Mouse (Mus musculus): ENCODE results near the gene Dcps.

DNA sequence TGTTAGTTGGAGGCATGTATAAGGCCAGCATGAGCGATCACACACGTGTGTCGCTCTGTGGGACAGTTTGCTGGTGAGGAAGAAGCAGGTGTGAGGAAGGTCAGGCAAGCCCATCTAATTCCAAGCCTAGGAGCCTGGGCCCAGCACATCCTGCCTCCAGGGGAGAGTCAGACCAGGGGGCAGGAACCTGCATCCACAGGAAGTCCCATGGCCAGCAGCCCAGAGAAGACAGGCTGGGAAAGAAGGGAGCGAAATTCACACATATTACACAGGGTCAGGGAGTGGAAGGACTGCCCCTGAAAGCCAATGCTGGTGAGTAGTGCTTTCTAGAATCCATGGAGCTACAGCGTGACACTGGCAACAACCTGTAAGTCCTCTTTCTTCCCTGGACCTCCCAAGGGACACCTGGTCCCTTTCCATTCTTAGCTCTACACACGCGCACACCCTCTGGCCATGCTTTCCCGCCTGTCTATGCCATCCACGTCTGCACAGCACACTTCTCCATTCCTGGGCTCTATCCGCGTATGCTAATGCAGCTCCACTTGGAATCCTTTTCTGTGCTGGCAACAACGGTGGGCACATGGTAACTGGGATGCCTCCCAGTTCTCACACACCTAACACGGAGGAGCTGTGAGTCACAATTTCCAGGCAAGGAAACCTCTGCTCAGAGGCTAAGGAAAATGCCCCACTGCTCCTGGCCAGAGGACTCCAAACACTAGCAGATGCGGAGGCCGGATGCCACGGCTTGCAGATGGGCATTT lies 44.0 kb downstream of the Dcps start:
- TF ChIP-seq MAX (IDR thresholded peaks at IDR 0.05; ENCODE audit: low read depth) = no peak
- TF ChIP-seq MYOG (IDR thresholded peaks at IDR 0.05; ENCODE audit: control insufficient read depth in 1 of 3, insufficient read depth in 1 of 3, insufficient read length in 2 of 3, low read depth in 2 of 3) = no peak
- no peak for TF ChIP-seq E2F4 (IDR thresholded peaks at IDR 0.05; ENCODE audit: insufficient read depth)
- no peak for TF ChIP-seq POLR2A (IDR thresholded peaks at IDR 0.05; ENCODE audit: insufficient read length, low read depth)
- no peak for TF ChIP-seq USF1 (IDR thresholded peaks at IDR 0.05; ENCODE audit: low read depth)
- TF ChIP-seq MYOD1 (IDR thresholded peaks at IDR 0.05; ENCODE audit: control insufficient read depth in 1 of 3, insufficient read length in 2 of 3, low read depth in 2 of 3) = no peak

Data from myocyte (in vitro differentiated cells).